Mouse (Mus musculus): Measurements from ENCODE around the gene Cdc14a.

DNA sequence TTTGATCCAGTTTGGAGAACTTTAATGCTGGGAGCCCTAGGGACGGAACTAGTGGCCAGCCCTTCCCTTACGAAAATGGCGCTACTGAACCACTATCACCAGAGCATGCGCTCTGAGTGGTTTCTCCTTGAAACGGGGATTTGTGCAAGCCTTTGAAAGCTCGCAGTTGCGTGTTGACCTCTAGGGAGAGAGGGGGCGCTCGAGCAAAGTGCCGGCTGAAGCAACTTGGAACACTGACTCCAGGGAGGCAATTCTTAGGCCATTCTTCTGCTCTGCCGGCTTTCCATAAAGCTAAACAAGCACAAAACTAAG is 1.1 kb upstream of the Cdc14a start:
- TF ChIP-seq CTCF (IDR thresholded peaks at IDR 0.05; ENCODE audit: extremely low read depth, insufficient read depth, low read length) = peak; percentile 36; the same call in 1 of the 2 replicates
- TF ChIP-seq POLR2A (IDR thresholded peaks at IDR 0.05; ENCODE audit: extremely low read depth, insufficient read depth, low read length) = no peak
